Mouse (Mus musculus) midbrain, embryonic 14.5 days (tissue): ENCODE measurements around the gene Uchl4. TPM values are rescaled to one million over a fixed set of nuclear protein-coding genes. Genes with fewer than 3 reads are reported as not detected.

ENCODE experiments used
- ATAC-seq: fragments of 200-750 bp; cut with Nextera tagmentation; 2 replicates; pipeline ENCODE4 v1.8.0; 2017; ENCODE audit warnings: moderate number of reproducible peaks, moderate library complexity; ENCODE audit not compliant: low FRiP score, low TSS enrichment
- DNase-seq: peaks from one replicate; pipeline ENCODE4 v3.0.0-alpha.2; 2015
- H3K27ac ChIP-seq: fragments of 300-500 bp; sonication (generic); replicated peaks from 2 replicates; pipeline ENCODE4 v1.5.1; 2014; ENCODE audit warnings: mild to moderate bottlenecking, low read depth, low read length, moderate library complexity
- H3K27me3 ChIP-seq: fragments of 300-500 bp; sonication (generic); 2 replicates; pipeline ENCODE4 v1.6.1; 2014; ENCODE audit warnings: low read length, control low read depth, mixed read lengths; ENCODE audit not compliant: control insufficient read depth, insufficient read depth
- H3K36me3 ChIP-seq: fragments of 300-500 bp; sonication (generic); 2 replicates; pipeline ENCODE4 v1.6.1; 2014; ENCODE audit warnings: low read length, control low read depth; ENCODE audit not compliant: control insufficient read depth, insufficient read depth
- H3K4me1 ChIP-seq: fragments of 300-500 bp; sonication (generic); 2 replicates; pipeline ENCODE4 v1.6.1; 2014; ENCODE audit warnings: mild to moderate bottlenecking, antibody characterized with exemption, low read length, control low read depth; ENCODE audit not compliant: control insufficient read depth, insufficient read depth
- H3K4me2 ChIP-seq: fragments of 300-500 bp; sonication (generic); 2 replicates; pipeline ENCODE4 v1.6.1; 2014; ENCODE audit warnings: mild to moderate bottlenecking, low read length, moderate library complexity
- H3K4me3 ChIP-seq: fragments of 300-500 bp; sonication (generic); replicated peaks from 2 replicates; pipeline ENCODE4 v1.5.1; 2014; ENCODE audit warnings: low read depth, low read length
- H3K9ac ChIP-seq: fragments of 300-500 bp; sonication (generic); replicated peaks from 2 replicates; pipeline ENCODE4 v1.6.1; 2014; ENCODE audit warnings: mild to moderate bottlenecking, low read length, moderate library complexity
- H3K9me3 ChIP-seq: fragments of 300-500 bp; sonication (generic); 2 replicates; pipeline ENCODE4 v1.6.1; 2016; ENCODE audit warnings: low read length, control low read depth, mixed read lengths; ENCODE audit not compliant: control insufficient read depth
- WGBS: fragments of 180-500 bp; shearing (Covaris S2); extraction: QIAGEN DNeasy Blood & Tissue Kit; methylation state at CpG from one replicate; pipeline ENCODE4 v1.1.7; 2014; 5-methylcytosine and 5-hydroxymethylcytosine counted together
- polyA plus RNA-seq: library from polyadenylated mRNA; unstranded; fragments of >200 nt; fragmentation: Nextera tagmentation; extraction: Ambion mirVana; gene quantifications from 2 replicates; pipeline ENCODE4 v1.2.1, GENCODE M21; 2014

Gene Uchl4
- polyA plus RNA-seq, 1 experiment from 2014 or later: 2.9 TPM

DNA sequence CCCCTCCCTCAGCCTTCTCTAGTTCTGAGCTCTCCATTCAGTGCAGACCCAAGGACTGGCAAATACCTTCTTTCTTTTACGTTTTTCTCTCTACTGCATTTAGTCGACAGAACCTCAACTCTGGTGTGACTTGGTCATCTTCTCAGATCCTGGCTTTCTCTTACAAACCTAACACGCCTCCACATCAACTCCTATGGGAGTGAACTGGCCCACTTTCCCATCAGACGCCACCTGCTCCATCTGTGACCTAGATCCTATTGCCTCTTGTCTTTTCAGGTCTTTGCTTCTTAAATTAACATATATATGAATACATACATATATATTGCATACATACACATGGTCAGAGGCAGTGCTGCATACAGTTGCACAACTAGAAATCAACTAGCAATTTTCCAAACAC, 38.8 kb downstream of the Uchl4 start:
- H3K4me1 ChIP-seq: no peaks in the 10 kb centered on the region
- DNase-seq (no peak), ATAC-seq (no peak)
- WGBS: 70% methylated on average over 4 of the region's 4 CpGs
- H3K4me3 ChIP-seq: no peak overlapping the region
- no peak overlapping the region for H3K9ac ChIP-seq
- no peaks in the 10 kb centered on the region for H3K36me3 ChIP-seq
- H3K4me2 ChIP-seq: no peak overlapping the region
- H3K9me3 ChIP-seq: no peaks in the 10 kb centered on the region
- H3K27ac ChIP-seq: no peak overlapping the region
- H3K27me3 ChIP-seq: no peaks in the 10 kb centered on the region

DNA sequence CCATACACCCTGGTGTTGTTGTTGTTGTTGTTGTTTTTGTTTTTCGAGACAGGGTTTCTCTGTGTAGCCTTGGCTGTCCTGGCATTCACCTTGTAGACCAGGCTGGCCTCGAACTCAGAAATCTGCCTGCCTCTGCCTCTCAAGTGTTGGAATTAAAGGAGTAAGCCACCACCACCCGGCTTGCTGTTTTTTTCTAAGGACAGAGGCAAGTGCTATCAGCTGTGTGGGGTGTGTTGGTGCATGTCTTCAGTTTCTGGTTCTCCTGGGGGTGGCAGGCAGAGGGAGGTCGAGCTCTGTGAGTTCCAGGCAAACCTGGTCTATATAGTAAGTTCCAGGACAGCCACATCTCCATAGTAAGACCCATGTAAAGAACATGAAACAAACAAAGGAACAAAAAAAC, 39.3 kb downstream of the Uchl4 start:
- no peaks in the 10 kb centered on the region for H3K27me3 ChIP-seq

DNA sequence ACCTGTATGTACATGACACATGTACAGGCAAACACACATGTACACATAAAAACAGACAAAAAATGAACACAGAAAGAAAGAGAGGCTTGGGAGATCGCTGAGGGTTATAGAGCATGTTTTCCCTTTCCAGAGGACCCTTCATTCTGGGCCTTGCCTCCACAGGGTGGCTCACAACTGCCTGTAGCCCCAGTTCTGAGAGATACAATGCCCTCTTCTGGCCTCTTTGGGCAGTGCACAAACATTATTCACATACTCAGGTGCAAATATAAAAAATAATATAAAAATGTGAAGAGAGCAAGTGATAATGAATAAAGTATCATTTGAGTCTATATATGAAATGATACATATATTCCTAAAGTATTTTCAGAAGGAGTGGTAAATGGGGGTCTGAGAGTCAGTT, 39.9 kb downstream of the Uchl4 start:
- Histone ChIP-seq H3K9ac (no peak overlapping the region), H3K4me1 (no peaks in the 10 kb centered on the region), H3K9me3 (no peaks in the 10 kb centered on the region), H3K4me3 (no peak overlapping the region), H3K36me3 (no peaks in the 10 kb centered on the region), H3K27me3 (no peaks in the 10 kb centered on the region), H3K27ac (no peak overlapping the region), H3K4me2 (no peak overlapping the region)
- DNase-seq (no peak), ATAC-seq (no peak)
- WGBS: 67% methylated on average over 1 of the region's 1 CpGs

More for the DNA sequence above, 39.3 kb downstream of the Uchl4 start:
- no peak for DNase-seq
- Histone ChIP-seq H3K9ac (no peak overlapping the region), H3K4me2 (no peak overlapping the region), H3K36me3 (no peaks in the 10 kb centered on the region), H3K4me1 (no peaks in the 10 kb centered on the region), H3K27ac (no peak overlapping the region), H3K9me3 (no peaks in the 10 kb centered on the region), H3K4me3 (no peak overlapping the region)
- WGBS: 78% methylated on average over 4 of the region's 4 CpGs
- ATAC-seq: no peak

DNA sequence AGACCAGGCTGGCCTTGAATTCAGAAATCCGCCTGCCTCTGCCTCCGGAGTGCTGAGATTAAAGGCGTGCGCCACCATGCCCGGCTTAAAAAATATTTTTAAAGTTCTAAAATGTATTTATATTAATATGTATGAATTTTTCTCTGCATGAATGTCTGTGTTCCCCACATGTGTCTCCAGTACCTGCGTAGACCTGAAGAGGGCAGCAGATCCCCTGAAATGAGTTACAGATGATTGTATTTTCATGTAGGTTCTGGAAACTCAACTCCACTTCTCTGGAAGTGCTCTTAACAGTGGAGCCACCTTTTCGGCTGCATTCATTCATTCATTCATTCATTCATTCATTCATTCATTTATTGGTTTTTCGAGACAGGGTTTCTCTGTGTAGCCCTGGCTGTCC, 42.7 kb downstream of the Uchl4 start:
- H3K4me1 ChIP-seq: no peaks in the 10 kb centered on the region
- H3K9ac ChIP-seq: no peak overlapping the region
- ATAC-seq (no peak), DNase-seq (peak; percentile 86)
- H3K27me3 ChIP-seq: no peaks in the 10 kb centered on the region
- H3K4me2 ChIP-seq: no peak overlapping the region
- no peaks in the 10 kb centered on the region for H3K9me3 ChIP-seq
- H3K27ac ChIP-seq: no peak overlapping the region
- WGBS: 80% methylated on average over 8 of the region's 8 CpGs
- no peak overlapping the region for H3K4me3 ChIP-seq
- H3K36me3 ChIP-seq: no peaks in the 10 kb centered on the region

DNA sequence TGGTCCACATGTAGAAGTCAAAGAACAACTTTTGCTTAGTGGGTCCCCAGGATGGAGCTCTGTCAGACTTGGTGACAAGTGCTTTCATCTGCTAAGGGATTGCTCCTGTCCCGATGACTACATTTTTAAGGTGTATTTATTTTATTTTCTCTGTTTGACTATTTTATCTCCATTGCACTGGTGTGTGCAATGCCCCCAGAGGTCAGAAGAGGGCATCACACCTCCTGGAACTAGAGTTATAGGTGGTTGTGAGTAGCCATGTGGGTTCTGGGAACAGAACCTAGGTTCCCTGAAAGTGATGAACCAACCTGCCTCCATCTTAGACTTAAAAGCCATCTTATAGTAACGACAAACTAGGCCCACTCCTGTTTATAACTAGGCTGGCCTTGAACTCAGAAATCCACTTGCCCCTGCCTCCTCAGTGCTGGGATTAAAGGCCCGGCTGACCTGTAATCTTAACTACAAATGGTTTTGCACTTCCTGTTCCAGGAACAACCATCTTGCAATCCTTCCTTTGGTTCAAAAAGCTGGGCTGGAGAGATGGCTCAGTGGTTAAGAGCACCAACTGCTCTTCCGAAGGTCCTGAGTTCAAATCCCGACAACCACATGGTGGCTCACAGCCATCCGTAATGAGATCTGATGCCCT, 43.8 kb downstream of the Uchl4 start:
- no peaks in the 10 kb centered on the region for H3K4me1 ChIP-seq
- H3K9me3 ChIP-seq: no peaks in the 10 kb centered on the region
- no peaks in the 10 kb centered on the region for H3K36me3 ChIP-seq
- DNase-seq: no peak
- 94% methylated on average over 6 of the region's 6 CpGs for WGBS
- H3K27me3 ChIP-seq: no peaks in the 10 kb centered on the region
- H3K27ac ChIP-seq: no peak overlapping the region
- no peak overlapping the region for H3K9ac ChIP-seq
- H3K4me2 ChIP-seq: no peak overlapping the region
- ATAC-seq: no peak
- no peak overlapping the region for H3K4me3 ChIP-seq

DNA sequence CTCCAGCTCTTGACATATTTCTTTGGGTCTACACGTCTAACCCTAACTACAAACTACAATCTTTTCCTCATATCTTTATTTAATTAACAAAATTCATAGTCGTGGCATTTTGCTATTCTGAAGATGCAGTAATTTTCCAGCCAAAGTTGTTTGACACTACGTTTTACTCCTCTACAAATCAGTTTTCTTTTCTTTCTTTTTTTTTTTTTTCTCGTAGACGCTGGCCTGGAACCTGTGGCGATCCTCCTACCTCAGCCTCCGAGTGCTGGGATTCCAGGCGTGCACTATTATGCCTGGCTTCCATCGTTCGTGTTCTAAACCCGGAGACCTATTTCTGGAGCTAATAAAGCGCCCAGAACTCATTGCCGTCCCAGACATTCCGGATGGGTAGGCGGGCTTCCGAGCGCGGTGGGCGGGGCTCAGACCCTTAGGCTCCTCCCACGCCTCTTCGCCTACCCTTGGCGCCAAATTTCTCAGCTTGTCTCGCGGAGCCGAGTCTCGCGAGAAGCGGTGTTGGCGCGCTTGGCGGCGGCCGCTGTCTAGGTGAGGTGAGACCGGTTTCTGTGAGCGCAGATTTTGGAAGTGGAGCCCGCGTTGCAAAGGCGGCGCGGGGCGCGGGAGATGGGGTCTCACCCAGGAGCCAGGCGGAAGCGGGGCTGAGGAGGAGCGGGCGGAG, 46.2 kb downstream of the Uchl4 start, which contains the start of gene Tipin:
TSS of gene Tipin (plus strand) at position 477 of the 676 bp plus-strand sequence.
- no peaks in the 10 kb centered on the region for H3K4me1 ChIP-seq
- H3K27ac ChIP-seq: peak within 1 kb of the TSS; percentile 82
- 4% methylated on average over 46 of the region's 46 CpGs for WGBS
- peak within 1 kb of the TSS; percentile 79 for H3K4me3 ChIP-seq
- H3K4me2 ChIP-seq: peak within 1 kb of the TSS; percentile 74
- H3K9ac ChIP-seq: peak within 1 kb of the TSS; percentile 93
- ATAC-seq (peak; percentile 94), DNase-seq (peak; percentile 97)
- H3K9me3 ChIP-seq: no peaks in the 10 kb centered on the region
- H3K36me3 ChIP-seq: no peaks in the 10 kb centered on the region
- no peaks in the 10 kb centered on the region for H3K27me3 ChIP-seq

DNA sequence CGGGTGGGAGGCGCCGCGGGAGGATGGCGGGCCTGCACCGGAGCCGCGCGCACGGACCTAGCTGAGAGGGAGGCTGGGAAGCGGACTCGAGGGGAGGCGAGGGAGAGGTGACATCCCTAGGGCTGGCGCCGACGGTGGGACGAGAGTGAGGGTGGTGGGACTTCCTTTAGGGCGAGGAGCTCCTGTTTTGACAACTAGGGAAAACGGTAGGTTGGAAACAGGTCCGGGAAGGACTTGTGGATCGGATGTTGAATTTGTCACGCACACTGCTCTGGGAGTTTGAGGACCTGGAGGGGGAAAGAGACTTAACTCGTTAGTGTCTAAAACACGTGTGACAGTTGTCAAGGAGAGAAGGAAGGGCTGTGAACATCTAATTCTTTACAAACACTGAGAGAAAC, 46.8 kb downstream of the Uchl4 start:
- H3K27ac ChIP-seq: peak overlapping the region; percentile 82
- no peaks in the 10 kb centered on the region for H3K27me3 ChIP-seq
- WGBS: under 1% methylated on average over 24 of the region's 24 CpGs
- peak overlapping the region; percentile 93 for H3K9ac ChIP-seq
- peak overlapping the region; percentile 74 for H3K4me2 ChIP-seq
- no peaks in the 10 kb centered on the region for H3K9me3 ChIP-seq
- H3K36me3 ChIP-seq: no peaks in the 10 kb centered on the region
- no peaks in the 10 kb centered on the region for H3K4me1 ChIP-seq
- peak overlapping the region; percentile 79 for H3K4me3 ChIP-seq
- ATAC-seq: peak; percentile 81
- no peak for DNase-seq

DNA sequence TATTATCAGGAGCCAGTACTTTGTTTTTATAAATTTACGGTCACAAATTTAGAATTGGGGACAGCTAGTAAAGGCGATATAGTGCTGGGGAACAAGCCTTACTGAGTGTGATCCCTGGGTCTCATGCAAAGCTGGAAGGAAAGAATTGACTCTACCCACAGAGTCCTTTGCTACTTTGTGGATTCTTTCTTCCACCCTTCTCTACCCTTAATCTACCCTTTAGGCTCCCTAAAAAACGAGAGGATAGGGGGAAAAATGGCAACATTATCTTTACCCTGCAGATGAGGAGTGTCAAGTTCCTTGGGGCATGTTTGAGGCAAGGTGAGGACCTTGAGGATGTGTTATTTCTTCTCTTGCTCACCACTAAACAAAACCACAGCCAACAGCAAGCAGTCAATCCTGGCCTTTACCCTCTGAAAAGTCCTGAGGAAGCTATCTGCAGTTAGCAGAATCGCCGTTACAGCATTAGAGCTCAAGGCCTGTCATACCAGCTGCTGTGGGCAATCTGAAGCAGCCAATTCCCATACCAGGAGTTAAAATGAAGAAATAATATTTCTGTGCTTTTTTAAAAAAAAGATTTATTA, 47.5 kb downstream of the Uchl4 start:
- WGBS: 73% methylated on average over 5 of the region's 5 CpGs
- Histone ChIP-seq H3K4me2 (peak overlapping the region; percentile 74), H3K4me1 (no peaks in the 10 kb centered on the region), H3K27me3 (no peaks in the 10 kb centered on the region), H3K9me3 (no peaks in the 10 kb centered on the region), H3K36me3 (no peaks in the 10 kb centered on the region), H3K27ac (no peak overlapping the region), H3K4me3 (peak overlapping the region; percentile 79), H3K9ac (peak overlapping the region; percentile 93)
- ATAC-seq (no peak), DNase-seq (no peak)
